Comparison of ENCODE assay signal across 26 mouse cellular contexts in the genomic region with DNA sequence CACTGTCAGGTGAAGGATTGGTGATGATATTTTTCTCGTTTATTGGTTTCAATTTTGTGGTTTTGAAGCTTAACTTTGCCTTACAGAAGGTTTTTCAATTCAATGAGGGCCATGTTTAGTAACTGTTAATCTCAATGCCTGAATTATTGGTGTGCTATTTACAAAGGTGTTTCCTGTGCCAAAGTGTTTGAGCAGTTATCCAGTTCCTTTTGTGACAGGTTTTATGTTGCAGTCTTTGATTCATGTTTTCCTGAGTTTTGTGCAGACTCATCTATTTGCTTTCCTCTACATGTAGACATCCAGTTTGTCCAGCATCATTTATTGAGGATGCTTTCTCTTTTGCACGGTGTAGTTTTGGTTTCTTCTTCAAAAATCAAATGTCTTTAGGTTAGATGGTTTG. TPM values are rescaled to one million over a fixed set of nuclear protein-coding genes. Genes with fewer than 3 reads are reported as not detected.
"Had no signal": no experiment of that assay in that cellular context is flagged by ENCODE, and none has a peak within 500 bp of the region (broad histone marks: within the 10 kb centered on the region; RNA-seq: fewer than 3 reads in every experiment).

No protein-coding gene starts in this region.

- ATAC-seq: forebrain, embryonic 13.5 days; forebrain, embryonic 14.5 days; forebrain, embryonic 15.5 days; forebrain, embryonic 16.5 days; forebrain, postnatal 0 days had no signal

- DNase-seq: cerebellum, adult 8-10 months; cerebellum, adult 9-10 months; cerebellum, postnatal 10 days; cerebellum, postnatal 14 days; cerebellum, postnatal 25 days; cerebellum, postnatal 36 days; embryo, embryonic 11 days; forebrain, postnatal 0 days; gastrocnemius, adult 2 months; gastrocnemius, postnatal 10 days; gastrocnemius, postnatal 14 days; gastrocnemius, postnatal 25 days; gastrocnemius, postnatal 36 days; heart, adult 11 months; heart, adult 18-20 months; heart, adult 2 months had no signal

RNA-seq across cellular contexts. Expression of gene Vmn2r88, which starts 13.3 kb away (rescaled TPM):
- total RNA-seq: common myeloid progenitor, adult 5-6 weeks; forebrain, postnatal 0 days; gastrocnemius, adult 18-20 months; gastrocnemius, adult 2 months; gastrocnemius, adult 8-10 months; gastrocnemius, postnatal 10 days; gastrocnemius, postnatal 14 days; gastrocnemius, postnatal 25 days; gastrocnemius, postnatal 36 days; gastrocnemius, postnatal 4 days; granulocyte monocyte progenitor cell, adult 5-6 weeks; heart, adult 18-20 months; heart, adult 2 months; heart, adult 8-10 months had no signal

RNA-seq across cellular contexts. Expression of gene Vmn2r89, which starts 27.8 kb away (rescaled TPM):
- total RNA-seq: common myeloid progenitor, adult 5-6 weeks; forebrain, postnatal 0 days; gastrocnemius, adult 18-20 months; gastrocnemius, adult 2 months; gastrocnemius, adult 8-10 months; gastrocnemius, postnatal 10 days; gastrocnemius, postnatal 14 days; gastrocnemius, postnatal 25 days; gastrocnemius, postnatal 36 days; gastrocnemius, postnatal 4 days; granulocyte monocyte progenitor cell, adult 5-6 weeks; heart, adult 18-20 months; heart, adult 2 months; heart, adult 8-10 months had no signal
